Comparison of ENCODE assay signal across 16 mouse cellular contexts in the genomic region with DNA sequence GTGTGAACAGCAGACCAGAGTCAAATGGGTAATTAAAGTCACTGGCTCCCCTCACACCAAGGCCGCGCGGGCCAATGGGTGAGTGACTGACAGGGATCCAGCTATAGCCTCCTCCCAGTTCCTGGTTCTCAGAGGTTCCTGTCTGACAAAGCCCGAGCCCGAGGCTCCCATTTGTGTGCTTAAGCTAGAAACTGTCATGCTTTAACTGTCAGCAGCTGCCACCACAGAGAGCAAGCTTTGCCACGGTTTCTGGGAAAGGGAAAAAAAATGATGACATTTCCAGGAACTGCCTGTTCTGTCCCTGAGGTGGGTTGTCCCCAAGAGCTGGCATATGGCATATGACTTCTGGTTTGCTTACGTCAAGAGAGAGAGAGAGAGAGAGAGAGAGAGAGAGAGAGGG.
A peak's percentile ranks its signal among the peaks of the same experiment; 100 is the strongest.
DNase-seq lines count a peak whose midpoint lies in the region; ATAC-seq lines count a peak whose summit lies in the region.
"Had no signal": no experiment of that assay in that cellular context is flagged by ENCODE, and none has a peak within 500 bp of the region (broad histone marks: within the 10 kb centered on the region; RNA-seq: fewer than 3 reads in every experiment).

No protein-coding gene starts in this region.

- no peak overlapping the region for H3K4me3 ChIP-seq in neural tube, embryonic 13.5 days
- H3K4me3 ChIP-seq: limb, embryonic 10.5 days; myocyte had no signal

- 31% methylated on average over 7 of the region's 7 CpGs for WGBS in neural tube, embryonic 13.5 days

- intact Hi-C loops in left cerebral cortex, postnatal 14 days (cut with DNase I), result no loop called here
- intact Hi-C loops in heart, postnatal 36 days (cut with DNase I), result no loop called here

- peak; percentile 12 to 18 for DNase-seq in cerebellum, postnatal 10 days
- no peak for DNase-seq in cerebellum, postnatal 14 days
- DNase-seq in left cerebral cortex, postnatal 14 days (ENCODE audit: low spot score in 2 of 2), result peak; percentile 17 to 54
- DNase-seq in left cerebral cortex, adult 8-10 months (ENCODE audit: low spot score in 2 of 2), result no peak
- DNase-seq in layer of hippocampus, adult 8-10 months (ENCODE audit: low spot score in 2 of 2), result peak; percentile 50 to 51
- DNase-seq in heart, postnatal 36 days, result no peak
- DNase-seq in gastrocnemius, postnatal 25 days, result no peak
- DNase-seq: adrenal gland, postnatal 14 days; lung, postnatal 36 days; right cerebral cortex, postnatal 25 days had no signal

- H3K9me3 ChIP-seq in neural tube, embryonic 13.5 days, result no peaks in the 10 kb centered on the region
- H3K9me3 ChIP-seq: limb, embryonic 10.5 days had no signal

- peak; percentile 47; the same call in 1 of the 2 replicates for ATAC-seq in neural tube, embryonic 13.5 days (ENCODE audit: low read depth)

- H3K27me3 ChIP-seq in neural tube, embryonic 13.5 days, result no peaks in the 10 kb centered on the region

- no peak overlapping the region for H3K9ac ChIP-seq in neural tube, embryonic 13.5 days
- H3K9ac ChIP-seq: liver, embryonic 14.5 days had no signal

- no peaks in the 10 kb centered on the region for H3K36me3 ChIP-seq in neural tube, embryonic 13.5 days
- H3K36me3 ChIP-seq: limb, embryonic 10.5 days had no signal

- H3K4me1 ChIP-seq in neural tube, embryonic 13.5 days (replicated peaks), result peaks cover 6% of the 10 kb centered on the region
- H3K4me1 ChIP-seq: limb, embryonic 10.5 days had no signal

- H3K27ac ChIP-seq in neural tube, embryonic 13.5 days (replicated peaks), result peak overlapping the region; percentile 49; the same call in 1 of the 2 replicates
- H3K27ac ChIP-seq: kidney, postnatal 0 days; limb, embryonic 10.5 days; liver, embryonic 14.5 days had no signal

- H3K4me2 ChIP-seq in neural tube, embryonic 13.5 days, result no peak overlapping the region
- H3K4me2 ChIP-seq: heart, embryonic 11.5 days had no signal

Comparison
In these comparisons a context has a peak if more than half of its experiments do, and no peak if none do; other contexts are left out.
1. DNase-seq: peak in cerebellum, postnatal 10 days (2 of 2), left cerebral cortex, postnatal 14 days (2 of 2) and layer of hippocampus, adult 8-10 months (2 of 2); none in cerebellum, postnatal 14 days (0 of 2), left cerebral cortex, adult 8-10 months (0 of 2), heart, postnatal 36 days (0 of 2) and gastrocnemius, postnatal 25 days (single experiment).